Mouse (Mus musculus) embryonic facial prominence, embryonic 11.5 days (tissue): Measurements from ENCODE around the gene Plcl1. TPM values are rescaled to one million over a fixed set of nuclear protein-coding genes. Genes with fewer than 3 reads are reported as not detected.

Experiments
- ATAC-seq: fragments of 200-750 bp; cut with Nextera tagmentation; replicated peaks from 2 replicates; pipeline ENCODE4 v1.8.0; 2017; ENCODE audit warnings: low read depth; ENCODE audit not compliant: insufficient number of reproducible peaks, low FRiP score, low TSS enrichment
- DNase-seq: peaks from one replicate; pipeline ENCODE4 v3.0.0-alpha.2; 2015; ENCODE audit warnings: low spot score
- H3K27ac ChIP-seq: fragments of 300-500 bp; sonication (generic); replicated peaks from 2 replicates; pipeline ENCODE4 v1.5.1; 2014; ENCODE audit warnings: mild to moderate bottlenecking, low read depth, low read length, control low read depth
- H3K27me3 ChIP-seq: fragments of 300-500 bp; sonication (generic); 2 replicates; pipeline ENCODE4 v1.6.1; 2014; ENCODE audit warnings: mild to moderate bottlenecking, low read length, moderate library complexity, mixed read lengths; ENCODE audit not compliant: control insufficient read depth, insufficient read depth
- H3K36me3 ChIP-seq: fragments of 300-500 bp; sonication (generic); replicated peaks from 2 replicates; pipeline ENCODE4 v1.6.1; 2014; ENCODE audit warnings: low read depth, mild to moderate bottlenecking, low read length, moderate library complexity, mixed read lengths; ENCODE audit not compliant: control insufficient read depth, insufficient read depth
- H3K4me1 ChIP-seq: fragments of 300-500 bp; sonication (generic); 2 replicates; pipeline ENCODE4 v1.6.1; 2014; ENCODE audit warnings: low read length, mixed read lengths; ENCODE audit not compliant: control insufficient read depth, insufficient read depth
- H3K4me2 ChIP-seq: fragments of 300-500 bp; sonication (generic); 2 replicates; pipeline ENCODE4 v1.6.1; 2014; ENCODE audit warnings: low read depth, mild to moderate bottlenecking, control low read depth, low read length, moderate library complexity
- H3K4me3 ChIP-seq: fragments of 300-500 bp; sonication (generic); 2 replicates; pipeline ENCODE4 v1.5.1; 2014; ENCODE audit warnings: low read depth, low read length, control low read depth
- H3K9ac ChIP-seq: fragments of 300-500 bp; sonication (generic); replicated peaks from 2 replicates; pipeline ENCODE4 v1.6.1; 2014; ENCODE audit warnings: mild to moderate bottlenecking, control low read depth, low read length
- H3K9me3 ChIP-seq: fragments of 300-500 bp; sonication (generic); replicated peaks from 2 replicates; pipeline ENCODE4 v1.6.1; 2016; ENCODE audit warnings: mild to moderate bottlenecking, low read length, inconsistent platforms, mixed read lengths; ENCODE audit not compliant: control insufficient read depth
- WGBS: fragments of 180-500 bp; shearing (Covaris S2); extraction: QIAGEN DNeasy Blood & Tissue Kit; methylation state at CpG from one replicate; pipeline ENCODE4 v1.1.7; 2014; 5-methylcytosine and 5-hydroxymethylcytosine counted together
- polyA plus RNA-seq: library from polyadenylated mRNA; unstranded; fragments of >200 nt; fragmentation: Nextera tagmentation; extraction: Ambion mirVana; gene quantifications from 2 replicates; pipeline ENCODE4 v1.2.1, GENCODE M21; 2014

Plcl1 gene
- polyA plus RNA-seq, 1 experiment from 2014 or later = 1.2 TPM

DNA sequence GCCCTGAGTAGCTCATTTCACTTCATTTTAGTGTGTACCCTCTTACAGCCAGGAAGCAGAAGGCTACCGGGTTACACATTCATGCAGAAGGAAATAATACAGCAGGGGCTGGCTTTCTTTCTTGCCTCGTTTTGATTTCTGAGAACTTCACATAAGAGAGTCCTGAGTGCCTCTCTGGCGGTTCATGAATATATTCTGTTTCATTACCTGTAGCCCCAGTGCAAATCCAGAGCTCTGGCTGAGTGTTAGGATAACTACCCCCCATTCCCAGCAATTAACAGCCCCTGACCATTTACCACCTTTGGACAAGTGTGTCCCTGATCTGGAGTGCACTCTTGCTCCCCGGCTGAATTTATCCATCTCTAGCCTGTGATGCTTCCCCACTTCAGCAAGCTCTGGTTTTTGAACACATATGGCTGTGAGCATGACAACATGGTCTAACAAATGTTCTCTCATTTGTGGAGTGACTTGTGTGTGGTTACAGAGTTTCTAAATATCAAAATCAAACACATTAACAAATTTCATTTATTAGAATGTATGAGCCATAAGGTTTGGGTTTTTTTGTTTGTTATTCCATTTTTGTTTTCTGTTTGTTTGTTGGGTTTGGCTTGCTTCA, 263.0 kb downstream of the Plcl1 start:
- no peaks in the 10 kb centered on the region for H3K4me1 ChIP-seq
- DNase-seq (no peak), ATAC-seq (no peak)
- no peak overlapping the region for H3K4me2 ChIP-seq
- H3K36me3 ChIP-seq = no peaks in the 10 kb centered on the region
- no peak overlapping the region for H3K9ac ChIP-seq
- no peak overlapping the region for H3K4me3 ChIP-seq
- 65% methylated on average over 4 of the region's 4 CpGs for WGBS
- no peaks in the 10 kb centered on the region for H3K9me3 ChIP-seq
- H3K27me3 ChIP-seq = no peaks in the 10 kb centered on the region
- no peak overlapping the region for H3K27ac ChIP-seq

- H3K27ac ChIP-seq = no peak overlapping the region
- H3K4me1 ChIP-seq = no peaks in the 10 kb centered on the region
- ATAC-seq (no peak), DNase-seq (no peak)
- no peaks in the 10 kb centered on the region for H3K9me3 ChIP-seq
- 98% methylated on average over 3 of the region's 3 CpGs for whole genome bisulfite sequencing
- no peak overlapping the region for H3K4me2 ChIP-seq
- no peaks in the 10 kb centered on the region for H3K27me3 ChIP-seq
- no peak overlapping the region for H3K4me3 ChIP-seq
- no peak overlapping the region for H3K9ac ChIP-seq
- no peaks in the 10 kb centered on the region for H3K36me3 ChIP-seq
Observed at GRCm38 (mm10) chr1:55682676-55683075, 277.0 kb downstream of the Plcl1 start.

- Histone ChIP-seq H3K9ac (no peak overlapping the region), H3K9me3 (no peaks in the 10 kb centered on the region), H3K4me1 (no peaks in the 10 kb centered on the region), H3K4me2 (no peak overlapping the region), H3K27ac (no peak overlapping the region), H3K36me3 (no peaks in the 10 kb centered on the region), H3K4me3 (no peak overlapping the region), H3K27me3 (no peaks in the 10 kb centered on the region)
- DNase-seq = no peak
- ATAC-seq = no peak
- 73% methylated on average over 5 of the region's 5 CpGs for WGBS
Observed at GRCm38 (mm10) chr1:55686261-55686660, 280.5 kb downstream of the Plcl1 start.

- H3K9me3 ChIP-seq = no peaks in the 10 kb centered on the region
- no peak for DNase-seq
- ATAC-seq = no peak
- H3K27me3 ChIP-seq = no peaks in the 10 kb centered on the region
- H3K36me3 ChIP-seq = no peaks in the 10 kb centered on the region
- WGBS = 89% methylated on average over 10 of the region's 10 CpGs
- H3K9ac ChIP-seq = no peak overlapping the region
- no peak overlapping the region for H3K27ac ChIP-seq
- no peak overlapping the region for H3K4me3 ChIP-seq
- H3K4me1 ChIP-seq = no peaks in the 10 kb centered on the region
- H3K4me2 ChIP-seq = no peak overlapping the region
Observed at GRCm38 (mm10) chr1:55693636-55694220, 288.0 kb downstream of the Plcl1 start.

DNA sequence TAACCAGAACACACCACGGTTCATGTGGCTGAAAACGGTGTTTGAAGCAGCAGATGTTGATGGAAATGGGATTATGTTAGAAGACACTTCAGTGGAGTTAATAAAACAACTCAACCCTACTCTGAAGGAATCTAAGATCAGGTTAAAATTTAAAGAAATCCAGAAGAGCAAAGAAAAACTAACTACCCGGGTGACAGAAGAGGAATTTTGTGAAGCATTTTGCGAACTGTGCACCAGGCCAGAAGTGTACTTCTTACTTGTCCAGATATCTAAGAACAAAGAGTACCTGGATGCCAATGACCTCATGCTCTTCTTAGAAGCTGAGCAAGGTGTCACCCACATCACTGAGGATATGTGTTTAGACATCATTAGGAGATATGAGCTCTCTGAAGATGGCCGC, 290.5 kb downstream of the Plcl1 start:
- DNase-seq = no peak
- Histone ChIP-seq H3K4me3 (no peak overlapping the region), H3K27ac (no peak overlapping the region), H3K9me3 (no peaks in the 10 kb centered on the region), H3K27me3 (no peaks in the 10 kb centered on the region), H3K36me3 (no peaks in the 10 kb centered on the region), H3K9ac (no peak overlapping the region), H3K4me1 (no peaks in the 10 kb centered on the region), H3K4me2 (no peak overlapping the region)
- 95% methylated on average over 5 of the region's 5 CpGs for WGBS
- ATAC-seq = no peak

- H3K9me3 ChIP-seq = no peaks in the 10 kb centered on the region
- H3K27me3 ChIP-seq = no peaks in the 10 kb centered on the region
- no peak for ATAC-seq
- H3K36me3 ChIP-seq = no peaks in the 10 kb centered on the region
- H3K4me2 ChIP-seq = no peak overlapping the region
- H3K27ac ChIP-seq = no peak overlapping the region
- WGBS = 85% methylated on average over 3 of the region's 3 CpGs
- no peak overlapping the region for H3K4me3 ChIP-seq
- no peaks in the 10 kb centered on the region for H3K4me1 ChIP-seq
- no peak for DNase-seq
- no peak overlapping the region for H3K9ac ChIP-seq
Observed at GRCm38 (mm10) chr1:55699393-55699970, 293.8 kb downstream of the Plcl1 start.

GRCm38 (mm10) chr1:55700016-55700415, 294.3 kb downstream of the Plcl1 start:
- no peak overlapping the region for H3K27ac ChIP-seq
- H3K4me1 ChIP-seq = no peaks in the 10 kb centered on the region
- ATAC-seq = no peak
- 94% methylated on average over 1 of the region's 1 CpGs for WGBS
- H3K9ac ChIP-seq = no peak overlapping the region
- no peak overlapping the region for H3K4me3 ChIP-seq
- no peak for DNase-seq
- no peaks in the 10 kb centered on the region for H3K27me3 ChIP-seq
- no peak overlapping the region for H3K4me2 ChIP-seq
- no peaks in the 10 kb centered on the region for H3K36me3 ChIP-seq
- no peaks in the 10 kb centered on the region for H3K9me3 ChIP-seq

- Histone ChIP-seq H3K4me2 (no peak overlapping the region), H3K27ac (no peak overlapping the region), H3K27me3 (no peaks in the 10 kb centered on the region), H3K9ac (no peak overlapping the region), H3K4me3 (no peak overlapping the region), H3K4me1 (no peaks in the 10 kb centered on the region), H3K9me3 (no peaks in the 10 kb centered on the region), H3K36me3 (no peaks in the 10 kb centered on the region)
- no peak for ATAC-seq
- 39% methylated on average over 6 of the region's 6 CpGs for WGBS
- DNase-seq = no peak
Observed at GRCm38 (mm10) chr1:55700726-55701125, 295.0 kb downstream of the Plcl1 start.
